Mouse (Mus musculus) frontal cortex, postnatal 25 days (tissue): ENCODE measurements around the gene Khdrbs2.
"Not testable (repeated sequence)": the region's sequence is repeated elsewhere in the genome, so short reads cannot be mapped to it uniquely, and the experiment has no call there.

Experiments
- DNase-seq, 2 experiments: peaks; one replicate each; pipeline ENCODE4 v3.0.0; 2022; ENCODE audit warnings: low spot score in 2 of 2

Gene Khdrbs2

DNA sequence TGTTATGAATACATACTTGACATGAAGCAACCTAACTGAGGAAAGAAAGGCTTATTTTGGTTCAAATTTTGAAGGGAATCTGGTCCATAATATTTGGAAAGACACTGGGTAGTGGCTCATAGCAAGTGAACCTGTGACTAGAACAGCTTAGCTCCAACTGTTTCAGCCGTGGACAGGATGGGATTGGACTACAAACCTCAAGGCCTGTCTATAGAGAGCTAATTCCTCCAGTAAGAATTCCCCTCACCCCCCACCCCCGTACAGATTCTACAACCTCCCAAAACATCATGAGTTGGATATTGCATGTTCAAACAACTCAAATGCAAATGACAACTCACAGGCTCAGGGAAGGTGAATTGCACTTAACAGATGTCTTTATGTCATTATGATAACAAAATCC, 298.5 kb downstream of the Khdrbs2 start:
- DNase-seq: no peak

DNA sequence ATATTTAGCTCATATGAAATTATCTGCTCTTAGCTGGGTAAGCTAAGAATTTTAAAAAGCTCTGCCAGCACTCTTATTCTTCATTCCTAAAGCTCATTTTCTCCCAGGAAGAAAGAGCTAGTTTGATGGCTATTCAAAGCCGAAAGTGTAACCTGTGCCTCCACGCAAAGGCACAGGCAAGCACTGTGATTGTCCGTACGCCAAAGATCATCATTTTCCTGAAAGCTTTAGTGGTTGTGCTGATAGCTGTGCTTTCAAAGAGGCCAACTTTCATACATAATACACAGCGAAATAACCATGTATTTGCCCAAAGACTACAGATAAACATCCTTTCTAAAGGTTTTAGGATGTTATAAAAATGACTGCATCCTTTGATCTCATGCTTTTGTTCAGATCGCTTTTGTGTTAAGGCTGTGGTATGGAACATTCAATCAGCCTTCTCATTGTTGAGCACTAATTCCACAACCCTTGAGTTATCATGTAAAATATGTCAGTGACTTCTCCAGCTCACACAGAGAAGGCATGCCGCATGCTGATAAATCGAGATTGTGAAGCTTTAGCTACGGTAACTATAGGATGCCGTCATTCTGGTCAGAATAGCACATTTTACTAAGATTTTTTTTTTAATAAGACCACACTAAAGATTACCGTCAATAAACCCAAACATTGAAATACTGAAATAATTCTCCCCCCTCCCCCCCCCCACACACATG, 299.1 kb downstream of the Khdrbs2 start:
- no peak for DNase-seq

DNA sequence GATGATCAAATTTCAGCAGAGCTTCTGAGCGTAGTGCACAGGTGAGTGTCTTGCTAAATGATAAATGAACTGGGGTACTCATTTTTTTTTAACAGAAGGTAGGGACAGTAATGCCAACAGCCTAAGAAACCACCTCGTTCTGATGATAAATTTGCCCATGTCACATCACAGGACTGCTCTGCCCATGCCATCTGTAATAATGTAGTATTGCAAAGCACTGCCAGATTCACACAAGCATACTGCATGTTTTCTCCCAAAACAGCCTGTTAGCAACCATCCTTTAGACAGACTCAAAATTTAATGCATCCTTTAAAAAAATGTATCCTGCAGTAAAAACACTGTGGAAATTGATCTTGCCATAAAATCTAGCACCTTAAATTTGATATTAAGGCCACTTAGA, 315.4 kb downstream of the Khdrbs2 start:
- no peak for DNase-seq

DNA sequence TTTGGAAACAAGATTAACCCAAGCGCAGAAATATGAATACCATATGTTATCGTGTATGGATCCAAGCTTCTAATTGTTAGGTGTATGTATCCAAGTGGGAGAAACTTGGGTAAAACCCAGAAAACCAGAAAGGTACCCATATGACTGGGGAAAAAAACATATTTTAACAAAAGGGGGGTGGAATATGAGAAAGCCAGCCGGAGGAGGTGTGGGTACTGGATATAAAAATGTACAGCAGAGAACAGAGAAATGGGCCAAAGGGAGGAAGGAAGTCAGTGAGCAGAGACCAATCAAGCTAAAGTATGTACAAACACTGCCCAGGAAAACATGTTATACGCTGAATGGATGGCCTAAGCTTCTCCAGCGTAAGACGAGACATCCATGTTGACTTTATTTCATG, 330.9 kb downstream of the Khdrbs2 start:
- no peak for DNase-seq

DNA sequence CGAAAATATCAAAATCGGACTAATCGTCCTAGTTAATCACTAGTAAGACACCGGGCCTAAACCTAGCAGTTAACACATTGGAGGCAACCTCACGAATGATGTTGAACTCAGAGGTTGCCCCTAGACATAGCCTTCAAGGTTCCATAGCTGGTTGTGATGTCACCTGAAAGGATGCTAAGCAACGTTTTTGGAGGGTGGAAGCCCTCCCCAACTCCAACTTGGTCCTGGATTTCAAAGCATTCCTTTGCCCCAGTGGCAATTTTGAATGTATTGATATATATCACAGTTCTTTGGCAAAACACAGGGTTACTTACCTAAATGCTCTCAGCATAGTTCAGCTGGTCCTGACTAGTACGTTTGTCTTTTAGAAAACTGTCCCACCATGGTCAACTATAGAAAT, 374.7 kb downstream of the Khdrbs2 start, which contains the start of gene Gm5415:
Gene Gm5415 (minus strand): TSS at position 101 of the 400 bp plus-strand sequence.
- not testable (repeated sequence) for DNase-seq

DNA sequence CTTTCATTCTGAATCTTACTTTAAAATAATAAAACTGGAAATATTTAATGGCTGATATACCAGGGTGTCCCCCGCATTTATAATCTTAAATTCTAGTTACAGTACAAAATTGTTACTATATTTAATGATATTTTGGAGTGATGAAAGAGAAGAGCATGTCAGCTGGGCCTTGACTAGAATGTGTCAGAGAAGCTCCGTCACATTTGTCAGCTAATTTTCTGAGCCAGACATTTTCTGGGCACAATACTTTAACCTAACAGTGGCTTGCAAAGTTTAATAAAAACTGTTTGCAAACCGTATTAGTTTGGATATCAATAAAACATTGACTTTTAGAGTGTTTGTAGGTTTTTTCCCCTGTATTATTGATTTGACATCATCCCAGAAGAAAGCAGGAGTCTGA, 380.9 kb downstream of the Khdrbs2 start:
- no peak for DNase-seq

DNA sequence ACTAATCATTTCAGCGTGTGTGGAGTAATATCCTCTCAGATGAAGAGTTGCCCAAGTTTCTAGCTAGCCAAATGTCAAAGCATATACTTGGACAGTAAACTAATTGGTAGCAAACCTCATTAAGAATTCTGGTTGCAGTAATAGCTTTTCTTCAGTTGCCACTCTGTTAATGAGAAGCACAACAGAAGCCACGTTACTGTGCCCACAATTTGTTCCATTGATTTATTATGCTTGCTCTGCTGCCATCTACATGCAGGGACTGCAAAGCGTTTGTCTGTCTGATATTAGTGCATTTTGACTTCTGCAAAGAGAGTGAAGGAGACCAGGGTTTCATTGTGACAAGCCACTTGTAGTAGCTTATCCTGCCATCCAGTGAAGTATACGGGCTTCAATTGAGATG, 381.4 kb downstream of the Khdrbs2 start:
- no peak for DNase-seq

DNA sequence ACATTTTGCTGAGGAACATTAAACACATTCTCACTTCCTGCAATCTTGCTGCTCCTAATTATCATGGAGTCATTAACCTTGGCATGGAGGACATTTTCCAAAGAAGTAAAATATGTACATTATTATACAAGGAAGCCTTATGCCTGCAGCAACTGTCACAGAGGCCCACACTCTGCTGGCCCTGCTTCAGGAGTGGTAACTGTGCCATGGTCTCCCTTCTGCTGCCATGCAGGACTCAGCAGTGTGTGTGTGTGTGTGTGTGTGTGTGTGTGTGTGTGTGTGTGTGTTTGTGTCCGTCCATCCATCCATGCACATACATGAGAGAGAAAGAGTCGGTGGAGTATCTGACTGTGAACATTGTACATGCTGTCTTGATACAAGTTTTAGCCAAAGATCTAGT, 396.4 kb downstream of the Khdrbs2 start:
- DNase-seq: no peak

DNA sequence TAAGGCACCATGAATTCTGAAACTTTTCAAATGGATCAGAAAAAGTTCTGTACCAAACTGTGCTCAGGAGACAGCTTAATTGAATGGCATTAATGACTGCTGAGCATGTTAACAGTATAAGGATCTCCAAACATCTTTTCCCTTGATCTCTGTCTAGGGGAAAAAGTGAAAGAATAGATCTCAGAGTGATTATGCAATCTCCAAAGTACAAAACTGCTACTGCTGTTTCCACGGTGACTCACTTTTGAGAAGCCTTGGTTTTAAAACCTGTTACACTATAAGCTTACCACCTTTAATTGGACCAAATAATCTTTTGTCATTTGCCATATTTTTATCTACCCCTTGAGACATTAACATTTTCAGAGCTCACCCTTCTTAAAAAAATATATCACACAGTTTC, 453.5 kb downstream of the Khdrbs2 start:
- DNase-seq: no peak

DNA sequence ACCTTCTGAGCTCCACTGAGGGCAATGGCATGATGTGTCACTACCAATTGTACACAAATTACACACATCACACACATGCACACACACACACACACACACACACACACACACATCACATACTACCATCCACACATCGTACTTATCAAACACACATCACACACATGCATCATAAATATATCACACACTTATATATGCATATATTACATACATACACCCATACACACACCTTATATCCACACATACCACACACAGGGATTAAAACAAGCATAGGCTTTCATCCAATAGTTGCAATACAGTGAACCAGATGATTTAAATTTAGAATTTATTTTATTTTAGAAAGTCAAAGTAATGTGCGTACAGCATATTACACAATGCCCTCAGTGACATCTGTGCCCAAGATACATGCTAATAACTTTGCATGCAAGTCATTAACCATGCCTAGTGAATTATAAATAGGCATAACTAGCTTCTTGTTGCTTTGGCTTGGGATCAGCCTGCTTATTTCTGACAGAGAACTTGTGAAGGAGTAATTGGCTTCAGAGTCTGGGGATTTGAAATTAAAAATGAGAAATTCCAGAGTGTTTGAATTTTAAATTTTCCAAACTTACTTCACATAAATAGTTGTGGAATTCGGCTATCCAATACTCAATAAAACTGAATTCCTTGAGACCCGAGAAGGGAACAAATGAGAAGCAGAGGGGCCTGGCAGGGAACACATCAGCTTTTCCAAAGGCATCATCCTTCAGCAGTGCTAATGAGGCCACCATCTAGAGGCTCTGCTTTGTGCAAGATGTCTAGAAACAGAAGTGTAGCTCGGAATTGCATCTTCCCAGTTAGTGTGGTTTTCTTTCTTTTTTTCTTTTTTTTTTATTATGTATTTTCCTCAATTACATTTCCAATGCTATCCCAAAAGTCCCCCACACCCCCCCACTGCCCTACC, 460.2 kb downstream of the Khdrbs2 start:
- no peak for DNase-seq

DNA sequence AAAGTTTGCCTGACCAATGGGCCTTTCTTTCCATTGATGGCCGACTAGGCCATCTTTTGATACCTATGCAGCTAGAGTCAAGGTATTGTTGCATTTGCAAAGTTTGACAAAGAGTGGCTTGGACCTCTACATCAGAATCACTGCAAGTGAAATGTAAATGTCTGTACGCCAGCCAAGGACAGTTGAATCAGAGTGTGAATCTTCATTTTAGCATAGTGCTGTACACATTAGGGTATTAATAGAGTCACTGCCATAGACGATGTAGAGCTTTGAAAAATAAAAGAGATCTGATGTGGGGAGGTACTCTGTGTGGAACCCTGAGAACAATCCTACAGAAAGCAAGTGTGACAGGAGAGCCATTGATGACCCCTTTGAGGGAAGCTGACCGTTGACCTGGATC, 460.9 kb downstream of the Khdrbs2 start:
- DNase-seq: no peak

DNA sequence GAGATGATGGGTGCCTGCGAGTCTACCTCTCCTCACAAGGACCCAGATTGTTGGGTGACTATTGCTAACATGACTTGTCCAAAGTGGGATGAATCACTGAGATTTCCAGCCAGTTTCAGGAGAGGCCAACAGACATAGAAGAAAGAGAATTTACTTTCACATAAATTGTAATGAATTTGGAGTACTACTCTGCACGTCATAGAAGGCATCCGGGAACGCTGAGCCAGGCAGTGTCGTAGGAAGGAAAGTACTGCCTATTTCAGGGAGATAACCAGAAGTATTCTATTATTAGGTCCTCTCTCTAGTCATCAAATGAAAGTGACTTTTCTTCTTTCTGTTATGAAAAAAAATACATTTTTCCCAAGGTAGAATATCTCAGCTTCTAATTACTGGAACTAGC, 466.6 kb downstream of the Khdrbs2 start:
- DNase-seq: no peak

DNA sequence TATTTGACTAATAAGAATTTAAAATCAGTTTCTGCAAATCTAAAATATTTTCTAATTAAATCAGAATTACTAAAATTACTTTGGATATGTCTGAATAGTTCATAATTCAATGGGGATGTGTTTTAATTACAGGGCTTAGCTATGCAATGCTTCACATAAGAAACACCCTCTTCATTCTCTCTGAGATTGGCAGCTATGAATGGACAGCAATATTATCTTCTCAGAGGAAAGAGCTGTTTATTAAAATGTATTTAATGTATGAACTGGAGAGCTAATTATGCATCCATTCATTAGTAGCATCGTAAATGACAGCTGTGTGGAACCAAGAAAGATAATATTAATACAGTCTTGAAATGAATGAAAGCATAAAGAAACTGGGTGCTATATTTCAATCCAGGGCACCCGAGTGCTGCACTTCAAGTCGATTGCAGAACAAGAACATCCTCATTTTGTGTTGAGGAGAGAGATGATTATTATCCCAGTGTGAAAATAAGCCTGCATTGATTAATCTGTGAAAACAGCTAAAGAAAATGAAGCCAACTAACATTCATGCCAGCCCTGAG, 477.2 kb downstream of the Khdrbs2 start:
- no peak for DNase-seq

DNA sequence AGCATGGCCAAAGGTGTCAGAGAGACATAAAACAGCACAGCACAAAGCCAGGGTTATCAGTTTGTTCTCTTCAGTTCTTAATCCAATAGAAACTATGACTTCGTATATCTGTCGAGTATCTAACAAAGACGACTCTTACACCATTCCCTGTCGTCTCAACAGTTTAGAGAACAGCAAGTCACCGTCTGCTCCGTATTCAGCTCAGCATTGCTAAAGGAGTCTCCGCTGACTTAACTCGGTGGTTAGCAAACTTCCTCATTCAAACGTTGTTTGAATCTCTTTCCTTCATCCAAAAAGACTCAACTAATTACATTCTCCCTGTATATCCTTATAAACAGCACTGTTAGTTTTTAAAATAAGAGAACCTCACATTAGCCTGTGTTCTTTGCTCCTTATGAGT, 521.3 kb downstream of the Khdrbs2 start:
- no peak for DNase-seq

DNA sequence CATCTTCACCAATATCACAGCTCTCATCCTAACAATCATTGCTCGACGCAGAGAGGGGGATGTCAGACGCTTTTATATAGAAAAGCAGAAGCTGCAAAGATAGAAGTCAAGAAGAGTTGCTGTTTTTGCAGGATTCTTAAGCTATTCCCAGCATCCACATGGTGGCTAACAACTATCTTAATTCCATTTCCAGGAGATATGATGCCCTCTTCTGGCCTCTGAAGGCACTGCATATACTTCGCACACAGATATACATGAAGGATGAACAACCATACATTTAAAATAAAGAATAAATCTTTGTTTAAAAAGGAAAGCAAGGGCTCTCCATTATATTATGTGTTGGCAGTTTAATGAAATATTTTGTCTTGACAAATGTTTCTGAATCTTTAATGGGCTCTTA, 527.6 kb downstream of the Khdrbs2 start:
- DNase-seq: no peak

DNA sequence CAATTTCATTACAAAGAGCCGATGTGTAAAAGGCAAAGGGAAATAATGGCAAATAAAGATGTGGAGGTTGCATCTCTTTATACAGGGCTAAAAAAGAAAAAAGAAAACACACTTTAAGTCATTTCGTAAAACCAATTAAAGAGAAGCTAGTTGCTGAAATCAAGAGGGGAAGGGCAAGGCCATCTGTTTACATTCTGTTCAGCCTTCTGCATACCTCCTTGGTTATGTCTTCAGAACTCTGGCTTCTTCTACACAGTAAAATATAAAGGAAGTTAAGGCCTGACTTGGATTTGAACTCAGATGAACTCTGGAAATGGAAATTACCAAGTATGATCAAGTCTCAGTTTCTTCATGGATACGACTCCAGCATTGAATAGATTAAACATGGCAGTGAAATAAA, 528.8 kb downstream of the Khdrbs2 start:
- no peak for DNase-seq
